9 mouse cellular contexts compared by ENCODE assay signal in the genomic region with DNA sequence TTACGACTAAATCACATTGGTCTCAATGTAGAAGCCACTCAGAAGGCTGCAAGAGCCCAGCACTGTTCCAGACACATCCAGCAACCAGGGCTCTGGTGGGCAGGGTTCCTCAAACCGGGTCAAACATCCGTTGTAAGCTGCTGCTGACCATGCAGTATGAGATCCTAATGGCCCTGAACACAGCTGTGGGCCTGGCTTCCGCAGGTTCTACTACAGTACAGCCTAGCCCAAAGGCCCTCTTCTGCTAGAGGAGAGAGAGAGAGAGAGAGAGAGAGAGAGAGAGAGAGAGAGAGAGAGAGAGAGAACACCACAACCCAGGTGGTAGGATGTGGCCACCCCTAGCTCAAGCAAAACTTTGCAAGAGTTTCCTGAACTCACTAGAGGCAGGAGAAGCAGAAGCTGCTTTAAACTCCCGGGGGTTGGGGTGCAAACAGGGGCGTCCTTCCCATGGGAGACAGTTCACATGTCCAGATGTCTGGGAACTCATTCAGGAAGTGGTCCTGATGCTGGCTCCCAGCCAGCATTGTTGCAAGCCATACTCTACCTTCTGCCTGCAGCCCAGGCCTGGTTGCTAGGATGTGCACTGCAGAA. TPM values are rescaled to one million over a fixed set of nuclear protein-coding genes. Genes with fewer than 3 reads are reported as not detected.
DNase-seq lines count a peak whose midpoint lies in the region; ATAC-seq and TF ChIP-seq lines count a peak whose summit lies in the region.
"Had no signal": no experiment of that assay in that cellular context is flagged by ENCODE, and none has a peak within 500 bp of the region (broad histone marks: within the 10 kb centered on the region; RNA-seq: fewer than 3 reads in every experiment).

No protein-coding gene starts in this region.

- no peak overlapping the region for H3K9ac ChIP-seq in limb, embryonic 12.5 days (replicated peaks)
- no peak overlapping the region for H3K9ac ChIP-seq in heart, embryonic 13.5 days
- H3K9ac ChIP-seq: embryonic facial prominence, embryonic 15.5 days had no signal

- H3K4me2 ChIP-seq in limb, embryonic 12.5 days: no peak overlapping the region
- H3K4me2 ChIP-seq in heart, embryonic 13.5 days: no peak overlapping the region
- H3K4me2 ChIP-seq: embryonic facial prominence, embryonic 15.5 days had no signal

- no peak for TF ChIP-seq POLR2A in small intestine, adult 2 months (IDR thresholded peaks at IDR 0.05; ENCODE audit: low read depth, low read length)

- DNase-seq in limb, embryonic 10.5 days (ENCODE audit: low spot score): no peak
- peak; percentile 44 for DNase-seq in NIH3T3 (ENCODE audit: low read depth)
- DNase-seq in left cerebral cortex, adult 2 months (ENCODE audit: extremely low spot score in 1 of 2, low spot score in 2 of 2): no peak
- DNase-seq in left cerebral cortex, adult 18-20 months (ENCODE audit: low spot score in 2 of 2): no peak
- no peak for DNase-seq in cerebellum, adult 18-20 months

- H3K27ac ChIP-seq in limb, embryonic 12.5 days: peak overlapping the region; percentile 12; the same call in 1 of the 2 replicates
- H3K27ac ChIP-seq in limb, embryonic 10.5 days: no peak overlapping the region
- 0 out of 2 replicates have a peak overlapping the region, but pooled peaks have one; percentile 6 for H3K27ac ChIP-seq in heart, embryonic 13.5 days (replicated peaks)
- H3K27ac ChIP-seq in small intestine, adult 2 months (ENCODE audit: insufficient read depth, low read depth, low read length): peak overlapping the region; percentile 85
- no peak overlapping the region for H3K27ac ChIP-seq in left cerebral cortex, adult 2 months
- H3K27ac ChIP-seq: embryonic facial prominence, embryonic 15.5 days had no signal

- 50% methylated on average over 6 of the region's 6 CpGs for WGBS in limb, embryonic 12.5 days
- 65% methylated on average over 6 of the region's 6 CpGs for WGBS in limb, embryonic 10.5 days
- WGBS in heart, embryonic 13.5 days: 50% methylated on average over 6 of the region's 6 CpGs
- 44% methylated on average over 6 of the region's 6 CpGs for WGBS in small intestine, adult 2 months

- H3K4me1 ChIP-seq in limb, embryonic 12.5 days (replicated peaks): peaks cover 7% of the 10 kb centered on the region; the same call in 1 of the 2 replicates
- H3K4me1 ChIP-seq in limb, embryonic 10.5 days: peaks cover 7% of the 10 kb centered on the region; the same call in 1 of the 2 replicates
- peaks cover 14% of the 10 kb centered on the region for H3K4me1 ChIP-seq in heart, embryonic 13.5 days
- no peaks in the 10 kb centered on the region; the same call in 1 of the 2 replicates for H3K4me1 ChIP-seq in small intestine, adult 2 months (ENCODE audit: control insufficient read depth, insufficient read depth, insufficient read length, low read length)
- H3K4me1 ChIP-seq: embryonic facial prominence, embryonic 15.5 days had no signal

- H3K36me3 ChIP-seq in limb, embryonic 12.5 days: no peaks in the 10 kb centered on the region
- no peaks in the 10 kb centered on the region for H3K36me3 ChIP-seq in limb, embryonic 10.5 days
- no peaks in the 10 kb centered on the region for H3K36me3 ChIP-seq in heart, embryonic 13.5 days
- H3K36me3 ChIP-seq in small intestine, adult 2 months (ENCODE audit: control insufficient read depth, insufficient read depth, low read length): no peaks in the 10 kb centered on the region
- H3K36me3 ChIP-seq: embryonic facial prominence, embryonic 15.5 days had no signal

- H3K9me3 ChIP-seq in limb, embryonic 12.5 days: no peaks in the 10 kb centered on the region
- H3K9me3 ChIP-seq in limb, embryonic 10.5 days (replicated peaks): no peaks in the 10 kb centered on the region
- H3K9me3 ChIP-seq in heart, embryonic 13.5 days: no peaks in the 10 kb centered on the region
- H3K9me3 ChIP-seq: embryonic facial prominence, embryonic 15.5 days had no signal

- intact Hi-C loops in left cerebral cortex, adult 2 months (cut with DNase I): no loop called here

- no peak for ATAC-seq in limb, embryonic 12.5 days (ENCODE audit: insufficient number of reproducible peaks, insufficient read depth, low FRiP score, low TSS enrichment, low read depth)
- ATAC-seq in heart, embryonic 13.5 days (ENCODE audit: extremely low read depth, insufficient number of reproducible peaks, low FRiP score, low TSS enrichment): no peak

- H3K27me3 ChIP-seq in limb, embryonic 12.5 days: no peaks in the 10 kb centered on the region
- H3K27me3 ChIP-seq in limb, embryonic 10.5 days (ENCODE audit: low read depth, poor library complexity, severe bottlenecking): no peaks in the 10 kb centered on the region
- no peaks in the 10 kb centered on the region for H3K27me3 ChIP-seq in heart, embryonic 13.5 days (replicated peaks)
- H3K27me3 ChIP-seq in small intestine, adult 2 months (ENCODE audit: control insufficient read depth, insufficient read depth, low read length): no peaks in the 10 kb centered on the region
- H3K27me3 ChIP-seq: embryonic facial prominence, embryonic 15.5 days had no signal

- H3K4me3 ChIP-seq in limb, embryonic 12.5 days (replicated peaks): no peak overlapping the region
- H3K4me3 ChIP-seq in limb, embryonic 10.5 days: no peak overlapping the region
- no peak overlapping the region for H3K4me3 ChIP-seq in heart, embryonic 13.5 days
- no peak overlapping the region for H3K4me3 ChIP-seq in small intestine, adult 2 months (ENCODE audit: low read depth, low read length)
- no peak overlapping the region for H3K4me3 ChIP-seq in left cerebral cortex, adult 2 months
- H3K4me3 ChIP-seq: embryonic facial prominence, embryonic 15.5 days had no signal

- no peak for TF ChIP-seq CTCF in small intestine, adult 2 months (IDR thresholded peaks at IDR 0.05; ENCODE audit: extremely low read depth, insufficient read length, insufficient replicate concordance, low read depth, low read length)
- no peak for TF ChIP-seq CTCF in left cerebral cortex, adult 2 months (IDR thresholded peaks at IDR 0.05)

RNA-seq across cellular contexts. Expression of a gene that starts 23.4 kb away (rescaled TPM):
- polyA plus RNA-seq in limb, embryonic 12.5 days (2016; fragmentation: Nextera tagmentation; extraction: Ambion mirVana): 44.6 and 45.8 TPM in 2 replicates
- polyA plus RNA-seq in limb, embryonic 10.5 days (2016; fragmentation: Nextera tagmentation; extraction: Ambion mirVana): 38.8 and 39.7 TPM in 2 replicates
- 20.0 and 20.4 TPM in 2 replicates for polyA plus RNA-seq in heart, embryonic 13.5 days (2015; fragmentation: Nextera tagmentation; extraction: Ambion mirVana)
- 21.5 and 47.1 TPM in 2 replicates for polyA plus RNA-seq in small intestine, adult 2 months (2012; rRNA removed)
- 100 to 1,000 TPM in 1 of 2 experiments, 10 to 100 TPM in 1; 95.3 to 106 TPM for total RNA-seq in left cerebral cortex, adult 2 months (2021)
- 10 to 100 TPM; 96.9 to 97.1 TPM for total RNA-seq in left cerebral cortex, adult 18-20 months (2021)

RNA-seq across cellular contexts. Expression of a gene that starts 26.2 kb away (rescaled TPM):
- polyA plus RNA-seq in limb, embryonic 12.5 days (2016; fragmentation: Nextera tagmentation; extraction: Ambion mirVana): 2.7 and 3.8 TPM in 2 replicates
- 3.7 and 4.9 TPM in 2 replicates for polyA plus RNA-seq in limb, embryonic 10.5 days (2016; fragmentation: Nextera tagmentation; extraction: Ambion mirVana)
- 0.70 and 0.82 TPM in 2 replicates for polyA plus RNA-seq in heart, embryonic 13.5 days (2015; fragmentation: Nextera tagmentation; extraction: Ambion mirVana)
- 0.05 and 0.16 TPM in 2 replicates for polyA plus RNA-seq in small intestine, adult 2 months (2012; rRNA removed)
- total RNA-seq in left cerebral cortex, adult 2 months (2021): 1 to 10 TPM; 2.2 to 3.3 TPM
- 1 to 10 TPM; 2.7 to 3.0 TPM for total RNA-seq in left cerebral cortex, adult 18-20 months (2021)

Comparison
In these comparisons a context has a peak if more than half of its experiments do, and no peak if none do; other contexts are left out.
1. H3K27ac ChIP-seq: peak in limb, embryonic 12.5 days (single experiment), heart, embryonic 13.5 days (single experiment) and small intestine, adult 2 months (single experiment); none in limb, embryonic 10.5 days (single experiment) and left cerebral cortex, adult 2 months (single experiment).